Mouse (Mus musculus): Measurements from ENCODE around the gene Gm20388. TPM values are rescaled to one million over a fixed set of nuclear protein-coding genes. Genes with fewer than 3 reads are reported as not detected.

The Gm20388 gene
- polyA plus RNA-seq, 1 experiment from 2014 or later = not detected

- Histone ChIP-seq H3K4me2 (replicated peaks; ENCODE audit: low read depth) (no peak overlapping the region), H3K9ac (ENCODE audit: low read length) (no peak overlapping the region), H3K27ac (replicated peaks) (no peak overlapping the region), H3K36me3 (ENCODE audit: control insufficient read depth, insufficient read depth, low read length) (no peaks in the 10 kb centered on the region), H3K4me3 (ENCODE audit: low read depth, low read length) (no peak overlapping the region), H3K9me3 (ENCODE audit: control insufficient read depth, low read length) (no peaks in the 10 kb centered on the region), H3K4me1 (replicated peaks; ENCODE audit: control insufficient read depth, insufficient read depth) (no peaks in the 10 kb centered on the region), H3K27me3 (ENCODE audit: control insufficient read depth, insufficient read depth, low read length) (no peaks in the 10 kb centered on the region)
- TF ChIP-seq CTCF (IDR thresholded peaks at IDR 0.05; ENCODE audit: low read depth) (no peak), EP300 (optimal IDR thresholded peaks at IDR 0.05) (no peak)
- WGBS = 33% methylated on average over 24 of the region's 24 CpGs
- ATAC-seq (ENCODE audit: low FRiP score, low TSS enrichment) (no peak), DNase-seq (ENCODE audit: low spot score) (no peak)
Observed at GRCm38 (mm10) chr8:120876010-120876918, 965.6 kb downstream of the Gm20388 start.

GRCm38 (mm10) chr8:120877005-120877404 lies 966.4 kb downstream of the Gm20388 start:
- no peak for ATAC-seq (ENCODE audit: low FRiP score, low TSS enrichment)
- 74% methylated on average over 7 of the region's 7 CpGs for WGBS

DNA sequence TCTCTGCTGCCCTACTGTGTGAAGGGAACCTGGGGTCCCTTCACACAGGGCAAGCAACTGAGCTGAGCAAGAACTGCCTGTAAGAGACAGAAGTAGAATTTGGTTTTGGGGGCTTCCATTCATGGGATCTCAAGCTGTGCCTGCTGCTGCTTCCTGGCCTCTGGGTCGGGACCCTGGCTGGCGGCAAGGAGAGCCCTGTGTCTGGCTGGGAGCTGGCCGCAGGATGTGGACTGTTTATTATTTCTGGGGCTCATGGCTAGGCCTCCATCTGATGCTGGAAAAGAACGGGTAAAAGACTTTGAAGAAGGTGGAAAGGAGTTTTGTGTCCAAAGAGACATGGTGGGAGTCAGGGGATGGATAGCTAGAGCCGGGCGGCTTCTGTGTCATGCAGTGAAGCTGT lies 969.3 kb downstream of the Gm20388 start:
- Histone ChIP-seq H3K36me3 (ENCODE audit: control insufficient read depth, insufficient read depth, low read length) (no peaks in the 10 kb centered on the region), H3K4me1 (replicated peaks; ENCODE audit: control insufficient read depth, insufficient read depth) (no peaks in the 10 kb centered on the region), H3K4me3 (ENCODE audit: low read depth, low read length) (no peak overlapping the region), H3K9me3 (ENCODE audit: control insufficient read depth, low read length) (no peaks in the 10 kb centered on the region), H3K9ac (ENCODE audit: low read length) (no peak overlapping the region), H3K27me3 (ENCODE audit: control insufficient read depth, insufficient read depth, low read length) (no peaks in the 10 kb centered on the region; the same call in 1 of the 2 replicates), H3K4me2 (replicated peaks; ENCODE audit: low read depth) (no peak overlapping the region), H3K27ac (replicated peaks) (no peak overlapping the region)
- DNase-seq (ENCODE audit: low spot score) (no peak), ATAC-seq (ENCODE audit: low FRiP score, low TSS enrichment) (no peak)
- TF ChIP-seq CTCF (IDR thresholded peaks at IDR 0.05; ENCODE audit: low read depth) (no peak), EP300 (optimal IDR thresholded peaks at IDR 0.05) (no peak)
- 72% methylated on average over 6 of the region's 6 CpGs for WGBS

More at GRCm38 (mm10) chr8:120877005-120877404, 966.4 kb downstream of the Gm20388 start:
- no peak for TF ChIP-seq CTCF (IDR thresholded peaks at IDR 0.05; ENCODE audit: low read depth)
- TF ChIP-seq EP300 (optimal IDR thresholded peaks at IDR 0.05) = no peak
- H3K27ac ChIP-seq (replicated peaks) = no peak overlapping the region
- no peaks in the 10 kb centered on the region for H3K36me3 ChIP-seq (ENCODE audit: control insufficient read depth, insufficient read depth, low read length)
- no peak overlapping the region for H3K4me3 ChIP-seq (ENCODE audit: low read depth, low read length)
- no peak for DNase-seq (ENCODE audit: low spot score)
- H3K9me3 ChIP-seq (ENCODE audit: control insufficient read depth, low read length) = no peaks in the 10 kb centered on the region
- H3K27me3 ChIP-seq (ENCODE audit: control insufficient read depth, insufficient read depth, low read length) = no peaks in the 10 kb centered on the region
- H3K4me1 ChIP-seq (replicated peaks; ENCODE audit: control insufficient read depth, insufficient read depth) = no peaks in the 10 kb centered on the region
- no peak overlapping the region for H3K4me2 ChIP-seq (replicated peaks; ENCODE audit: low read depth)
- no peak overlapping the region for H3K9ac ChIP-seq (ENCODE audit: low read length)

- DNase-seq (ENCODE audit: low spot score) = no peak
- Histone ChIP-seq H3K4me3 (ENCODE audit: low read depth, low read length) (no peak overlapping the region), H3K9ac (ENCODE audit: low read length) (0 out of 2 replicates have a peak overlapping the region, but pooled peaks have one; percentile 14), H3K4me2 (replicated peaks; ENCODE audit: low read depth) (no peak overlapping the region), H3K27me3 (ENCODE audit: control insufficient read depth, insufficient read depth, low read length) (no peaks in the 10 kb centered on the region; the same call in 1 of the 2 replicates), H3K36me3 (ENCODE audit: control insufficient read depth, insufficient read depth, low read length) (no peaks in the 10 kb centered on the region), H3K9me3 (ENCODE audit: control insufficient read depth, low read length) (no peaks in the 10 kb centered on the region), H3K4me1 (replicated peaks; ENCODE audit: control insufficient read depth, insufficient read depth) (no peaks in the 10 kb centered on the region), H3K27ac (replicated peaks) (peak overlapping the region; percentile 92)
- 53% methylated on average over 10 of the region's 10 CpGs for WGBS
- TF ChIP-seq EP300 (optimal IDR thresholded peaks at IDR 0.05) (no peak), CTCF (IDR thresholded peaks at IDR 0.05; ENCODE audit: low read depth) (peak; percentile 54)
- no peak for ATAC-seq (ENCODE audit: low FRiP score, low TSS enrichment)
Observed at GRCm38 (mm10) chr8:120881634-120882033, 971.0 kb downstream of the Gm20388 start.

GRCm38 (mm10) chr8:120882657-120883056 lies 972.0 kb downstream of the Gm20388 start:
- TF ChIP-seq CTCF (IDR thresholded peaks at IDR 0.05; ENCODE audit: low read depth) (no peak), EP300 (optimal IDR thresholded peaks at IDR 0.05) (no peak)
- Histone ChIP-seq H3K9me3 (ENCODE audit: control insufficient read depth, low read length) (no peaks in the 10 kb centered on the region), H3K4me3 (ENCODE audit: low read depth, low read length) (peak overlapping the region; percentile 20), H3K27ac (replicated peaks) (peak overlapping the region; percentile 92), H3K9ac (ENCODE audit: low read length) (peak overlapping the region; percentile 60), H3K4me1 (replicated peaks; ENCODE audit: control insufficient read depth, insufficient read depth) (no peaks in the 10 kb centered on the region), H3K27me3 (ENCODE audit: control insufficient read depth, insufficient read depth, low read length) (no peaks in the 10 kb centered on the region; the same call in 1 of the 2 replicates), H3K4me2 (replicated peaks; ENCODE audit: low read depth) (peak overlapping the region; percentile 42), H3K36me3 (ENCODE audit: control insufficient read depth, insufficient read depth, low read length) (no peaks in the 10 kb centered on the region)
- ATAC-seq (ENCODE audit: low FRiP score, low TSS enrichment) = no peak
- WGBS = 26% methylated on average over 13 of the region's 13 CpGs
- no peak for DNase-seq (ENCODE audit: low spot score)

DNA sequence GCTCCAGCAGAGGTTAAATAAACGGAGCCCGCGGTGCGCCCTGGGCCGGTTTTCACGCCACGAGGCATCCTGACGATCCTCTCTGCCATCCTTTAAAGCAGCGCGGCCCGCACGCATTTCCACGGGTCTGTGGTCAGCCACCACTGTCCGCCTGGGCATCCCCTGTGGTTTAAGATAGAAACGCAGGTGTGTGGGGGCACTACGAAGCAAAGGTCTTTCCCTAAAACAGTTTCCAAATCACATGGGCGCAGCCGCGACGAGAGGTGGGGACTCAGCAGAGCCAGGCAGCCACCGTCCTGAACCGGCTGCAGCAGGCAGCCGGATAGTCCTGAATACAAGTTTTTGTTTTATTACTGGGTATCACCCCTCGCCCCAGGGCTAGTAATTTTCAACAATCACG lies 972.7 kb downstream of the Gm20388 start:
- no peak for DNase-seq (ENCODE audit: low spot score)
- Histone ChIP-seq H3K27ac (replicated peaks) (peak overlapping the region; percentile 92), H3K4me3 (ENCODE audit: low read depth, low read length) (peak overlapping the region; percentile 20), H3K9ac (ENCODE audit: low read length) (peak overlapping the region; percentile 43), H3K27me3 (ENCODE audit: control insufficient read depth, insufficient read depth, low read length) (no peaks in the 10 kb centered on the region; the same call in 1 of the 2 replicates), H3K9me3 (ENCODE audit: control insufficient read depth, low read length) (no peaks in the 10 kb centered on the region), H3K36me3 (ENCODE audit: control insufficient read depth, insufficient read depth, low read length) (no peaks in the 10 kb centered on the region), H3K4me2 (replicated peaks; ENCODE audit: low read depth) (peak overlapping the region; percentile 53), H3K4me1 (replicated peaks; ENCODE audit: control insufficient read depth, insufficient read depth) (no peaks in the 10 kb centered on the region)
- no peak for TF ChIP-seq CTCF (IDR thresholded peaks at IDR 0.05; ENCODE audit: low read depth)
- TF ChIP-seq EP300 (optimal IDR thresholded peaks at IDR 0.05) = no peak
- no peak for ATAC-seq (ENCODE audit: low FRiP score, low TSS enrichment)
- 8% methylated on average over 25 of the region's 25 CpGs for WGBS
